Mouse (Mus musculus): ENCODE results near the gene Ppcs. TPM values are rescaled to one million over a fixed set of nuclear protein-coding genes. Genes with fewer than 3 reads are reported as not detected.

The Ppcs gene
- polyA plus RNA-seq, 1 experiment from 2014 or later, result 19.4 TPM

GRCm38 (mm10) chr4:119427680-119428079 is 5.5 kb upstream of the Ppcs start:
- WGBS, result 52% methylated on average over 2 of the region's 2 CpGs
- no peak for ATAC-seq
- Histone ChIP-seq H3K4me2 (ENCODE audit: low read length) (no peak overlapping the region), H3K4me1 (ENCODE audit: control insufficient read depth, insufficient read depth, low read length) (peaks cover 2% of the 10 kb centered on the region; the same call in 1 of the 2 replicates), H3K36me3 (ENCODE audit: control insufficient read depth, insufficient read depth, low read length) (no peaks in the 10 kb centered on the region), H3K27ac (ENCODE audit: low read length) (no peak overlapping the region), H3K9me3 (replicated peaks; ENCODE audit: control insufficient read depth, low read length, poor library complexity, severe bottlenecking) (no peaks in the 10 kb centered on the region), H3K4me3 (ENCODE audit: low read depth, low read length) (no peak overlapping the region), H3K27me3 (ENCODE audit: control insufficient read depth, insufficient read depth, low read depth, low read length) (no peaks in the 10 kb centered on the region), H3K9ac (ENCODE audit: low read depth, low read length) (no peak overlapping the region)

- H3K36me3 ChIP-seq (ENCODE audit: control insufficient read depth, insufficient read depth, low read length), result no peaks in the 10 kb centered on the region
- no peaks in the 10 kb centered on the region for H3K27me3 ChIP-seq (ENCODE audit: control insufficient read depth, insufficient read depth, low read depth, low read length)
- no peak overlapping the region for H3K4me2 ChIP-seq (ENCODE audit: low read length)
- H3K4me1 ChIP-seq (ENCODE audit: control insufficient read depth, insufficient read depth, low read length), result peaks cover 10% of the 10 kb centered on the region
- H3K9ac ChIP-seq (ENCODE audit: low read depth, low read length), result no peak overlapping the region
- no peaks in the 10 kb centered on the region for H3K9me3 ChIP-seq (replicated peaks; ENCODE audit: control insufficient read depth, low read length, poor library complexity, severe bottlenecking)
- no peak overlapping the region for H3K4me3 ChIP-seq (ENCODE audit: low read depth, low read length)
- no peak for ATAC-seq
- no peak overlapping the region for H3K27ac ChIP-seq (ENCODE audit: low read length)
- 68% methylated on average over 2 of the region's 2 CpGs for WGBS
Observed at GRCm38 (mm10) chr4:119425601-119426000, 3.4 kb upstream of the Ppcs start.

- 93% methylated on average over 2 of the region's 2 CpGs for WGBS
- Histone ChIP-seq H3K4me3 (ENCODE audit: low read depth, low read length) (no peak overlapping the region), H3K36me3 (ENCODE audit: control insufficient read depth, insufficient read depth, low read length) (no peaks in the 10 kb centered on the region), H3K9ac (ENCODE audit: low read depth, low read length) (no peak overlapping the region), H3K27me3 (ENCODE audit: control insufficient read depth, insufficient read depth, low read depth, low read length) (no peaks in the 10 kb centered on the region), H3K4me1 (ENCODE audit: control insufficient read depth, insufficient read depth, low read length) (peaks cover 10% of the 10 kb centered on the region), H3K9me3 (replicated peaks; ENCODE audit: control insufficient read depth, low read length, poor library complexity, severe bottlenecking) (no peaks in the 10 kb centered on the region), H3K4me2 (ENCODE audit: low read length) (no peak overlapping the region), H3K27ac (ENCODE audit: low read length) (no peak overlapping the region)
- ATAC-seq, result no peak
Observed at GRCm38 (mm10) chr4:119425077-119425476, 2.9 kb upstream of the Ppcs start.

GRCm38 (mm10) chr4:119421921-119422293 is 313 bp downstream of the Ppcs start:
- Histone ChIP-seq H3K9ac (ENCODE audit: low read depth, low read length) (peak overlapping the region; percentile 84), H3K9me3 (replicated peaks; ENCODE audit: control insufficient read depth, low read length, poor library complexity, severe bottlenecking) (no peaks in the 10 kb centered on the region), H3K4me3 (ENCODE audit: low read depth, low read length) (peak overlapping the region; percentile 62), H3K27ac (ENCODE audit: low read length) (peak overlapping the region; percentile 92), H3K27me3 (ENCODE audit: control insufficient read depth, insufficient read depth, low read depth, low read length) (no peaks in the 10 kb centered on the region), H3K4me2 (ENCODE audit: low read length) (peak overlapping the region; percentile 89), H3K4me1 (ENCODE audit: control insufficient read depth, insufficient read depth, low read length) (peaks cover 10% of the 10 kb centered on the region), H3K36me3 (ENCODE audit: control insufficient read depth, insufficient read depth, low read length) (no peaks in the 10 kb centered on the region)
- peak; percentile 72 for ATAC-seq
- under 1% methylated on average over 30 of the region's 31 CpGs for WGBS

GRCm38 (mm10) chr4:119421191-119421590 is 1.0 kb downstream of the Ppcs start:
- no peak for ATAC-seq
- Histone ChIP-seq H3K4me2 (ENCODE audit: low read length) (peak overlapping the region; percentile 89), H3K9ac (ENCODE audit: low read depth, low read length) (peak overlapping the region; percentile 84), H3K4me1 (ENCODE audit: control insufficient read depth, insufficient read depth, low read length) (peaks cover 10% of the 10 kb centered on the region), H3K27ac (ENCODE audit: low read length) (peak overlapping the region; percentile 92; the same call in 1 of the 2 replicates), H3K27me3 (ENCODE audit: control insufficient read depth, insufficient read depth, low read depth, low read length) (no peaks in the 10 kb centered on the region), H3K36me3 (ENCODE audit: control insufficient read depth, insufficient read depth, low read length) (no peaks in the 10 kb centered on the region), H3K4me3 (ENCODE audit: low read depth, low read length) (peak overlapping the region; percentile 62), H3K9me3 (replicated peaks; ENCODE audit: control insufficient read depth, low read length, poor library complexity, severe bottlenecking) (no peaks in the 10 kb centered on the region)
- 71% methylated on average over 3 of the region's 3 CpGs for WGBS

- 94% methylated on average over 3 of the region's 3 CpGs for WGBS
- H3K9ac ChIP-seq (ENCODE audit: low read depth, low read length), result no peak overlapping the region
- no peaks in the 10 kb centered on the region for H3K9me3 ChIP-seq (replicated peaks; ENCODE audit: control insufficient read depth, low read length, poor library complexity, severe bottlenecking)
- H3K4me2 ChIP-seq (ENCODE audit: low read length), result no peak overlapping the region
- no peaks in the 10 kb centered on the region for H3K36me3 ChIP-seq (ENCODE audit: control insufficient read depth, insufficient read depth, low read length)
- no peak for ATAC-seq
- H3K27me3 ChIP-seq (ENCODE audit: control insufficient read depth, insufficient read depth, low read depth, low read length), result no peaks in the 10 kb centered on the region
- H3K27ac ChIP-seq (ENCODE audit: low read length), result no peak overlapping the region
- H3K4me1 ChIP-seq (ENCODE audit: control insufficient read depth, insufficient read depth, low read length), result peaks cover 18% of the 10 kb centered on the region
- H3K4me3 ChIP-seq (ENCODE audit: low read depth, low read length), result no peak overlapping the region
Observed at GRCm38 (mm10) chr4:119417894-119418293, 4.3 kb downstream of the Ppcs start.

- no peak overlapping the region for H3K27ac ChIP-seq (ENCODE audit: low read length)
- 79% methylated on average over 3 of the region's 3 CpGs for WGBS
- ATAC-seq, result no peak
Observed at GRCm38 (mm10) chr4:119417270-119417669, 5.0 kb downstream of the Ppcs start.

GRCm38 (mm10) chr4:119415072-119415753 is 7.0 kb downstream of the Ppcs start, which contains the start of gene Ccdc30:
TSS of gene Ccdc30 (minus strand) at chr4:119415521.
- H3K9me3 ChIP-seq (replicated peaks; ENCODE audit: control insufficient read depth, low read length, poor library complexity, severe bottlenecking), result no peaks in the 10 kb centered on the region
- H3K4me2 ChIP-seq (ENCODE audit: low read length), result peak within 1 kb of the TSS; percentile 86
- H3K27ac ChIP-seq (ENCODE audit: low read length), result peak within 1 kb of the TSS; percentile 85
- H3K9ac ChIP-seq (ENCODE audit: low read depth, low read length), result peak within 1 kb of the TSS; percentile 81
- peaks cover 14% of the 10 kb centered on the region; the same call in 1 of the 2 replicates for H3K4me1 ChIP-seq (ENCODE audit: control insufficient read depth, insufficient read depth, low read length)
- peak within 1 kb of the TSS; percentile 78 for H3K4me3 ChIP-seq (ENCODE audit: low read depth, low read length)
- no peaks in the 10 kb centered on the region for H3K27me3 ChIP-seq (ENCODE audit: control insufficient read depth, insufficient read depth, low read depth, low read length)
- peak; percentile 100 for ATAC-seq
- under 1% methylated on average over 49 of the region's 49 CpGs for WGBS
- no peaks in the 10 kb centered on the region; the same call in 1 of the 2 replicates for H3K36me3 ChIP-seq (ENCODE audit: control insufficient read depth, insufficient read depth, low read length)

More at GRCm38 (mm10) chr4:119417270-119417669, 5.0 kb downstream of the Ppcs start:
- peaks cover 22% of the 10 kb centered on the region for H3K4me1 ChIP-seq (ENCODE audit: control insufficient read depth, insufficient read depth, low read length)
- H3K4me2 ChIP-seq (ENCODE audit: low read length), result no peak overlapping the region
- no peaks in the 10 kb centered on the region for H3K9me3 ChIP-seq (replicated peaks; ENCODE audit: control insufficient read depth, low read length, poor library complexity, severe bottlenecking)
- H3K36me3 ChIP-seq (ENCODE audit: control insufficient read depth, insufficient read depth, low read length), result no peaks in the 10 kb centered on the region
- no peak overlapping the region for H3K9ac ChIP-seq (ENCODE audit: low read depth, low read length)
- H3K27me3 ChIP-seq (ENCODE audit: control insufficient read depth, insufficient read depth, low read depth, low read length), result no peaks in the 10 kb centered on the region
- no peak overlapping the region for H3K4me3 ChIP-seq (ENCODE audit: low read depth, low read length)

- Histone ChIP-seq H3K9ac (ENCODE audit: low read depth, low read length) (no peak overlapping the region), H3K27ac (ENCODE audit: low read length) (no peak overlapping the region), H3K36me3 (ENCODE audit: control insufficient read depth, insufficient read depth, low read length) (no peaks in the 10 kb centered on the region; the same call in 1 of the 2 replicates), H3K4me2 (ENCODE audit: low read length) (no peak overlapping the region), H3K27me3 (ENCODE audit: control insufficient read depth, insufficient read depth, low read depth, low read length) (no peaks in the 10 kb centered on the region), H3K9me3 (replicated peaks; ENCODE audit: control insufficient read depth, low read length, poor library complexity, severe bottlenecking) (no peaks in the 10 kb centered on the region), H3K4me1 (ENCODE audit: control insufficient read depth, insufficient read depth, low read length) (peaks cover 14% of the 10 kb centered on the region; the same call in 1 of the 2 replicates), H3K4me3 (ENCODE audit: low read depth, low read length) (no peak overlapping the region)
- ATAC-seq, result no peak
- 75% methylated on average over 6 of the region's 6 CpGs for WGBS
Observed at GRCm38 (mm10) chr4:119412791-119413190, 9.4 kb downstream of the Ppcs start.
